Mouse (Mus musculus) neural tube, embryonic 15.5 days (tissue): Measurements from ENCODE around the gene Csf2. TPM values are rescaled to one million over a fixed set of nuclear protein-coding genes. Genes with fewer than 3 reads are reported as not detected.

Source experiments
- ATAC-seq: fragments of 200-750 bp; cut with Nextera tagmentation; 2 replicates; pipeline ENCODE4 v1.8.0; 2017; ENCODE audit warnings: mild to moderate bottlenecking, moderate TSS enrichment, moderate library complexity; ENCODE audit not compliant: low FRiP score
- H3K27ac ChIP-seq: fragments of 300-500 bp; sonication (generic); replicated peaks from 2 replicates; pipeline ENCODE4 v1.5.1; 2015; ENCODE audit warnings: mild to moderate bottlenecking, inconsistent platforms
- H3K27me3 ChIP-seq: fragments of 300-500 bp; sonication (generic); replicated peaks from 2 replicates; pipeline ENCODE4 v1.6.1; 2015; ENCODE audit warnings: inconsistent platforms
- H3K36me3 ChIP-seq: fragments of 300-500 bp; sonication (generic); 2 replicates; pipeline ENCODE4 v1.6.1; 2015; ENCODE audit warnings: inconsistent platforms
- H3K4me1 ChIP-seq: fragments of 300-500 bp; sonication (generic); 2 replicates; pipeline ENCODE4 v1.6.1; 2015; ENCODE audit warnings: inconsistent platforms
- H3K4me2 ChIP-seq: fragments of 300-500 bp; sonication (generic); 2 replicates; pipeline ENCODE4 v1.6.1; 2015; ENCODE audit warnings: inconsistent platforms, mild to moderate bottlenecking, moderate library complexity
- H3K4me3 ChIP-seq: fragments of 300-500 bp; sonication (generic); replicated peaks from 2 replicates; pipeline ENCODE4 v1.5.1; 2015; ENCODE audit warnings: mild to moderate bottlenecking, inconsistent platforms
- H3K9ac ChIP-seq: fragments of 300-500 bp; sonication (generic); replicated peaks from 2 replicates; pipeline ENCODE4 v1.6.1; 2015; ENCODE audit warnings: mild to moderate bottlenecking, inconsistent platforms
- H3K9me3 ChIP-seq: fragments of 300-500 bp; sonication (generic); replicated peaks from 2 replicates; pipeline ENCODE4 v1.6.1; 2016; ENCODE audit warnings: inconsistent platforms
- WGBS: fragments of 180-500 bp; shearing (Covaris S2); methylation state at CpG from one replicate; pipeline ENCODE4 v1.1.7; 2015; ENCODE audit warnings: mixed read lengths; 5-methylcytosine and 5-hydroxymethylcytosine counted together
- polyA plus RNA-seq: library from polyadenylated mRNA; unstranded; fragments of >200 nt; fragmentation: Nextera tagmentation; extraction: Ambion mirVana; gene quantifications from 2 replicates; pipeline ENCODE4 v1.2.1, GENCODE M21; 2015

Csf2 gene
- polyA plus RNA-seq, 1 experiment from 2014 or later: not detected

- Histone ChIP-seq H3K4me3 (no peak overlapping the region), H3K9me3 (no peaks in the 10 kb centered on the region), H3K4me1 (no peaks in the 10 kb centered on the region), H3K36me3 (no peaks in the 10 kb centered on the region), H3K27ac (no peak overlapping the region), H3K4me2 (no peak overlapping the region), H3K9ac (no peak overlapping the region), H3K27me3 (no peaks in the 10 kb centered on the region)
- WGBS: 56% methylated on average over 2 of the region's 2 CpGs
- no peak for ATAC-seq
Measured at GRCm38 (mm10) chr11:54264542-54264941, 15.1 kb upstream of the Csf2 start.

- H3K27ac ChIP-seq: no peak overlapping the region
- no peaks in the 10 kb centered on the region for H3K36me3 ChIP-seq
- H3K4me3 ChIP-seq: no peak overlapping the region
- no peaks in the 10 kb centered on the region for H3K9me3 ChIP-seq
- ATAC-seq: no peak
- no peak overlapping the region for H3K4me2 ChIP-seq
- no peaks in the 10 kb centered on the region for H3K4me1 ChIP-seq
- WGBS: 17% methylated on average over 1 of the region's 1 CpGs
- H3K9ac ChIP-seq: no peak overlapping the region
- no peaks in the 10 kb centered on the region for H3K27me3 ChIP-seq
Measured at GRCm38 (mm10) chr11:54263405-54264031, 14.1 kb upstream of the Csf2 start.

- H3K9ac ChIP-seq: no peak overlapping the region
- 56% methylated on average over 3 of the region's 3 CpGs for WGBS
- H3K36me3 ChIP-seq: no peaks in the 10 kb centered on the region
- H3K27me3 ChIP-seq: no peaks in the 10 kb centered on the region
- ATAC-seq: no peak
- no peaks in the 10 kb centered on the region for H3K4me1 ChIP-seq
- no peaks in the 10 kb centered on the region for H3K9me3 ChIP-seq
- H3K4me2 ChIP-seq: no peak overlapping the region
- H3K4me3 ChIP-seq: no peak overlapping the region
- no peak overlapping the region for H3K27ac ChIP-seq
Measured at GRCm38 (mm10) chr11:54256624-54257376, 7.3 kb upstream of the Csf2 start.

GRCm38 (mm10) chr11:54254114-54254513 lies 4.6 kb upstream of the Csf2 start:
- no peaks in the 10 kb centered on the region for H3K27me3 ChIP-seq
- no peaks in the 10 kb centered on the region for H3K4me1 ChIP-seq
- H3K36me3 ChIP-seq: no peaks in the 10 kb centered on the region
- H3K4me3 ChIP-seq: no peak overlapping the region
- 53% methylated on average over 4 of the region's 4 CpGs for WGBS
- no peak overlapping the region for H3K9ac ChIP-seq
- no peak for ATAC-seq
- no peak overlapping the region for H3K27ac ChIP-seq
- no peaks in the 10 kb centered on the region for H3K9me3 ChIP-seq
- no peak overlapping the region for H3K4me2 ChIP-seq

- H3K27ac ChIP-seq: no peak overlapping the region
- H3K4me2 ChIP-seq: no peak overlapping the region
- no peak for ATAC-seq
- 88% methylated on average over 11 of the region's 11 CpGs for WGBS
- H3K4me3 ChIP-seq: no peak overlapping the region
- H3K9ac ChIP-seq: no peak overlapping the region
- H3K9me3 ChIP-seq: no peaks in the 10 kb centered on the region
- no peaks in the 10 kb centered on the region for H3K27me3 ChIP-seq
- no peaks in the 10 kb centered on the region for H3K4me1 ChIP-seq
- no peaks in the 10 kb centered on the region for H3K36me3 ChIP-seq
Measured at GRCm38 (mm10) chr11:54250575-54250974, 1.1 kb upstream of the Csf2 start.

GRCm38 (mm10) chr11:54249748-54250147 lies 281 bp upstream of the Csf2 start:
- WGBS: 90% methylated on average over 3 of the region's 3 CpGs
- Histone ChIP-seq H3K4me1 (no peaks in the 10 kb centered on the region), H3K4me2 (no peak overlapping the region), H3K36me3 (no peaks in the 10 kb centered on the region), H3K27me3 (no peaks in the 10 kb centered on the region), H3K9me3 (no peaks in the 10 kb centered on the region), H3K27ac (no peak overlapping the region), H3K9ac (no peak overlapping the region), H3K4me3 (no peak overlapping the region)
- no peak for ATAC-seq

- Histone ChIP-seq H3K9me3 (no peaks in the 10 kb centered on the region), H3K36me3 (no peaks in the 10 kb centered on the region), H3K9ac (no peak overlapping the region), H3K4me1 (no peaks in the 10 kb centered on the region), H3K27ac (no peak overlapping the region), H3K4me2 (no peak overlapping the region), H3K4me3 (no peak overlapping the region), H3K27me3 (no peaks in the 10 kb centered on the region)
- no peak for ATAC-seq
- WGBS: 80% methylated on average over 10 of the region's 10 CpGs
Measured at GRCm38 (mm10) chr11:54247251-54247950, 2.1 kb downstream of the Csf2 start.

GRCm38 (mm10) chr11:54244465-54244864 lies 5.0 kb downstream of the Csf2 start:
- no peak overlapping the region for H3K4me2 ChIP-seq
- H3K9ac ChIP-seq: no peak overlapping the region
- ATAC-seq: no peak
- no peaks in the 10 kb centered on the region for H3K36me3 ChIP-seq
- H3K27ac ChIP-seq: no peak overlapping the region
- no peak overlapping the region for H3K4me3 ChIP-seq
- WGBS: 75% methylated on average over 6 of the region's 6 CpGs
- H3K9me3 ChIP-seq: no peaks in the 10 kb centered on the region
- no peaks in the 10 kb centered on the region for H3K27me3 ChIP-seq
- H3K4me1 ChIP-seq: no peaks in the 10 kb centered on the region

- 97% methylated on average over 3 of the region's 3 CpGs for WGBS
- no peaks in the 10 kb centered on the region for H3K36me3 ChIP-seq
- H3K4me3 ChIP-seq: no peak overlapping the region
- no peaks in the 10 kb centered on the region for H3K27me3 ChIP-seq
- H3K4me1 ChIP-seq: no peaks in the 10 kb centered on the region
- no peak overlapping the region for H3K9ac ChIP-seq
- H3K9me3 ChIP-seq: no peaks in the 10 kb centered on the region
- H3K27ac ChIP-seq: no peak overlapping the region
- no peak overlapping the region for H3K4me2 ChIP-seq
- ATAC-seq: no peak
Measured at GRCm38 (mm10) chr11:54242494-54242893, 7.0 kb downstream of the Csf2 start.

- Histone ChIP-seq H3K9ac (no peak overlapping the region), H3K27ac (no peak overlapping the region), H3K9me3 (no peaks in the 10 kb centered on the region), H3K4me2 (no peak overlapping the region), H3K36me3 (no peaks in the 10 kb centered on the region), H3K27me3 (no peaks in the 10 kb centered on the region), H3K4me3 (no peak overlapping the region), H3K4me1 (no peaks in the 10 kb centered on the region)
- WGBS: 79% methylated on average over 2 of the region's 2 CpGs
- no peak for ATAC-seq
Measured at GRCm38 (mm10) chr11:54236939-54237338, 12.5 kb downstream of the Csf2 start.

GRCm38 (mm10) chr11:54227478-54227877 lies 22.0 kb downstream of the Csf2 start:
- Histone ChIP-seq H3K36me3 (no peaks in the 10 kb centered on the region), H3K4me2 (no peak overlapping the region), H3K4me3 (no peak overlapping the region), H3K27ac (no peak overlapping the region), H3K4me1 (no peaks in the 10 kb centered on the region), H3K9ac (no peak overlapping the region), H3K9me3 (no peaks in the 10 kb centered on the region), H3K27me3 (no peaks in the 10 kb centered on the region)
- WGBS: 92% methylated on average over 2 of the region's 2 CpGs
- ATAC-seq: no peak

GRCm38 (mm10) chr11:54224475-54224986 lies 24.9 kb downstream of the Csf2 start:
- no peaks in the 10 kb centered on the region for H3K9me3 ChIP-seq
- 91% methylated on average over 5 of the region's 5 CpGs for WGBS
- ATAC-seq: no peak

More at GRCm38 (mm10) chr11:54224475-54224986, 24.9 kb downstream of the Csf2 start:
- Histone ChIP-seq H3K36me3 (no peaks in the 10 kb centered on the region), H3K27me3 (no peaks in the 10 kb centered on the region), H3K4me2 (no peak overlapping the region), H3K27ac (no peak overlapping the region), H3K4me1 (no peaks in the 10 kb centered on the region), H3K4me3 (no peak overlapping the region), H3K9ac (no peak overlapping the region)
